ENCODE assay signal across 26 mouse cellular contexts in the genomic region with DNA sequence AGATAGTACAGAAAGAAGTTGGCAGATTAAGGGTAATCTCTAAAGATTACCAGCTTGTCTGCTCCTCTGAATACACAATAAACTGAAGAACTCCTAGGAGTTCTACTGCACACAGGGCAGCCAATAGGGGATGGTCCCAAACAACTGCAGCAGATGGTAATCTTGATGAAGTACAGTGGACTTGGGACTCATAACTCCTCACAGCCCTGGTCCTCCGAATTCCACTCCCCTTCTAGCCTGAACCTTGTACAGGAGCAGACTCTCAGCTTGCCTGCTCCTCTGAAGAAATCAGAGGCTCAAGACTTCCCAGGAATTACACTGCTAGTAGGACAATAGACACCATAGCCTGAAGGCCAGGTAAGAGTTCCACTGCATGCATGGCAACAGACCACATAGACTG. TPM values are rescaled to one million over a fixed set of nuclear protein-coding genes. Genes with fewer than 3 reads are reported as not detected.
DNase-seq lines count a peak whose midpoint lies in the region; ATAC-seq and TF ChIP-seq lines count a peak whose summit lies in the region.
"Had no signal": no experiment of that assay in that cellular context is flagged by ENCODE, and none has a peak within 500 bp of the region (broad histone marks: within the 10 kb centered on the region; RNA-seq: fewer than 3 reads in every experiment).

No protein-coding gene starts in this region.

- H3K4me1 ChIP-seq in intestine, embryonic 15.5 days (replicated peaks): no peaks in the 10 kb centered on the region
- no peaks in the 10 kb centered on the region for H3K4me1 ChIP-seq in intestine, embryonic 16.5 days (ENCODE audit: control insufficient read depth, insufficient read depth, low read length)
- H3K4me1 ChIP-seq in intestine, postnatal 0 days (replicated peaks; ENCODE audit: control insufficient read depth, insufficient read depth, low read length): no peaks in the 10 kb centered on the region
- no peaks in the 10 kb centered on the region for H3K4me1 ChIP-seq in heart, embryonic 12.5 days (replicated peaks)

- ATAC-seq in intestine, embryonic 15.5 days: peak; percentile 58; the same call in 1 of the 2 replicates
- ATAC-seq in intestine, embryonic 16.5 days: peak; percentile 84
- peak; percentile 53; the same call in 1 of the 2 replicates for ATAC-seq in intestine, postnatal 0 days
- no peak for ATAC-seq in erythroid progenitor cell, adult 5-6 weeks (replicated peaks; ENCODE audit: low FRiP score, poor library complexity, severe bottlenecking)
- no peak for ATAC-seq in heart, embryonic 12.5 days (ENCODE audit: insufficient number of reproducible peaks, low FRiP score)
- ATAC-seq: activated CD4-positive, CD25-positive, alpha-beta regulatory T cell, adult 4 months; CD4-positive, CD25-positive, alpha-beta regulatory T cell, adult 4 months; Patski had no signal

- 65% methylated on average over 1 of the region's 1 CpGs for WGBS in intestine, embryonic 15.5 days
- WGBS in intestine, embryonic 16.5 days: 54% methylated on average over 1 of the region's 1 CpGs
- 43% methylated on average over 1 of the region's 1 CpGs for WGBS in intestine, postnatal 0 days
- WGBS in heart, embryonic 12.5 days: 65% methylated on average over 1 of the region's 1 CpGs

- no peak for TF ChIP-seq CTCF in intestine, postnatal 0 days (IDR thresholded peaks at IDR 0.05; ENCODE audit: low read depth)

- H3K27me3 ChIP-seq in intestine, embryonic 15.5 days (replicated peaks): no peaks in the 10 kb centered on the region
- H3K27me3 ChIP-seq in intestine, embryonic 16.5 days (replicated peaks; ENCODE audit: control insufficient read depth, insufficient read depth, low read length): no peaks in the 10 kb centered on the region
- no peaks in the 10 kb centered on the region for H3K27me3 ChIP-seq in intestine, postnatal 0 days (replicated peaks; ENCODE audit: control insufficient read depth, insufficient read depth, low read length)
- no peaks in the 10 kb centered on the region for H3K27me3 ChIP-seq in heart, embryonic 12.5 days (replicated peaks)
- H3K27me3 ChIP-seq: CH12.LX, Patski had no signal

- no peak overlapping the region for H3K9ac ChIP-seq in intestine, embryonic 15.5 days
- no peak overlapping the region for H3K9ac ChIP-seq in intestine, embryonic 16.5 days (ENCODE audit: low read depth, low read length)
- no peak overlapping the region for H3K9ac ChIP-seq in intestine, postnatal 0 days (ENCODE audit: low read depth, low read length)
- no peak overlapping the region for H3K9ac ChIP-seq in heart, embryonic 12.5 days

- H3K36me3 ChIP-seq in intestine, embryonic 15.5 days: no peaks in the 10 kb centered on the region
- no peaks in the 10 kb centered on the region for H3K36me3 ChIP-seq in intestine, embryonic 16.5 days (ENCODE audit: control insufficient read depth, insufficient read depth, low read length)
- H3K36me3 ChIP-seq in intestine, postnatal 0 days (ENCODE audit: control insufficient read depth, insufficient read depth): no peaks in the 10 kb centered on the region
- no peaks in the 10 kb centered on the region for H3K36me3 ChIP-seq in heart, embryonic 12.5 days
- H3K36me3 ChIP-seq: G1E had no signal

- no peak for DNase-seq in thymus, adult 18-20 months
- DNase-seq: adrenal gland, adult 2 months; adrenal gland, adult 8-10 months; adrenal gland, postnatal 10 days; adrenal gland, postnatal 14 days; adrenal gland, postnatal 25 days; adrenal gland, postnatal 36 days; B cell, adult 2 months; cerebellum, adult 11 months; cerebellum, adult 11-12 months; cerebellum, adult 18-20 months had no signal

- no peak overlapping the region for H3K4me2 ChIP-seq in intestine, embryonic 15.5 days (replicated peaks)
- H3K4me2 ChIP-seq in intestine, embryonic 16.5 days (ENCODE audit: low read depth, low read length): no peak overlapping the region
- H3K4me2 ChIP-seq in intestine, postnatal 0 days (replicated peaks; ENCODE audit: low read depth): no peak overlapping the region
- H3K4me2 ChIP-seq in heart, embryonic 12.5 days: no peak overlapping the region

- no peaks in the 10 kb centered on the region for H3K9me3 ChIP-seq in intestine, embryonic 15.5 days
- no peaks in the 10 kb centered on the region for H3K9me3 ChIP-seq in intestine, embryonic 16.5 days (ENCODE audit: control insufficient read depth, low read length)
- no peaks in the 10 kb centered on the region for H3K9me3 ChIP-seq in intestine, postnatal 0 days (ENCODE audit: control insufficient read depth)
- no peaks in the 10 kb centered on the region for H3K9me3 ChIP-seq in heart, embryonic 12.5 days (replicated peaks)
- H3K9me3 ChIP-seq: G1E had no signal

- H3K4me3 ChIP-seq in intestine, embryonic 15.5 days (replicated peaks): no peak overlapping the region
- no peak overlapping the region for H3K4me3 ChIP-seq in intestine, embryonic 16.5 days (ENCODE audit: low read length)
- no peak overlapping the region for H3K4me3 ChIP-seq in intestine, postnatal 0 days (ENCODE audit: low read depth, low read length)
- H3K4me3 ChIP-seq in heart, embryonic 12.5 days: no peak overlapping the region

- no peak overlapping the region for H3K27ac ChIP-seq in intestine, embryonic 15.5 days
- no peak overlapping the region for H3K27ac ChIP-seq in intestine, embryonic 16.5 days (ENCODE audit: low read length)
- no peak overlapping the region for H3K27ac ChIP-seq in intestine, postnatal 0 days (ENCODE audit: low read depth, low read length)
- H3K27ac ChIP-seq in heart, embryonic 12.5 days (ENCODE audit: poor library complexity, severe bottlenecking): no peak overlapping the region

RNA-seq across cellular contexts. Expression of gene Cyp2c69, which starts 20.5 kb away (rescaled TPM):
- not detected in 2 replicates for polyA plus RNA-seq in intestine, embryonic 15.5 days (2015; fragmentation: Nextera tagmentation; extraction: Ambion mirVana)
- not detected in 2 replicates for polyA plus RNA-seq in intestine, embryonic 16.5 days (2015; fragmentation: Nextera tagmentation; extraction: Ambion mirVana)
- not detected in 2 replicates for polyA plus RNA-seq in intestine, postnatal 0 days (2015; fragmentation: Nextera tagmentation; extraction: Ambion mirVana)
- not detected in 2 replicates for total RNA-seq in erythroid progenitor cell, adult 5-6 weeks (2015; ENCODE audit: low replicate concordance)
- total RNA-seq in erythroid progenitor cell, adult 5-6 weeks (2017; ENCODE audit: low replicate concordance): not detected in 2 replicates
- polyA plus RNA-seq in heart, embryonic 12.5 days (2016; fragmentation: Nextera tagmentation; extraction: Ambion mirVana): not detected in 2 replicates
- total RNA-seq: adrenal gland, postnatal 25 days; adrenal gland, postnatal 36 days; CH12.LX; G1E; MEL had no signal
- polyA plus RNA-seq: activated CD4-positive, CD25-positive, alpha-beta regulatory T cell, adult 4 months; brain, embryonic 14.5 days; C2C12; CD4-positive, CD25-positive, alpha-beta regulatory T cell, adult 4 months; G1E; Patski had no signal

RNA-seq across cellular contexts. Expression of gene Cyp2c40, which starts 53.5 kb away (rescaled TPM):
- polyA plus RNA-seq in intestine, embryonic 15.5 days (2015; fragmentation: Nextera tagmentation; extraction: Ambion mirVana): not detected in 2 replicates
- polyA plus RNA-seq in intestine, embryonic 16.5 days (2015; fragmentation: Nextera tagmentation; extraction: Ambion mirVana): 0.22 TPM in 1 of 2 replicates, not detected in the other
- polyA plus RNA-seq in intestine, postnatal 0 days (2015; fragmentation: Nextera tagmentation; extraction: Ambion mirVana): 0.18 and 0.30 TPM in 2 replicates
- total RNA-seq in erythroid progenitor cell, adult 5-6 weeks (2015; ENCODE audit: low replicate concordance): not detected in 2 replicates
- total RNA-seq in erythroid progenitor cell, adult 5-6 weeks (2017; ENCODE audit: low replicate concordance): not detected in 2 replicates
- not detected in 2 replicates for polyA plus RNA-seq in heart, embryonic 12.5 days (2016; fragmentation: Nextera tagmentation; extraction: Ambion mirVana)
- total RNA-seq: adrenal gland, adult 18-20 months; adrenal gland, adult 8-10 months; adrenal gland, postnatal 25 days; adrenal gland, postnatal 36 days; CH12.LX; ES-E14; MEL had no signal
- polyA plus RNA-seq: activated CD4-positive, CD25-positive, alpha-beta regulatory T cell, adult 4 months; brain, embryonic 14.5 days; C2C12; CD4-positive, CD25-positive, alpha-beta regulatory T cell, adult 4 months; G1E; Patski had no signal

Comparison
In these comparisons a context has a peak if more than half of its experiments do, and no peak if none do; other contexts are left out.
1. ATAC-seq: peak in intestine, embryonic 15.5 days (single experiment), intestine, embryonic 16.5 days (single experiment) and intestine, postnatal 0 days (single experiment); none in erythroid progenitor cell, adult 5-6 weeks (single experiment) and heart, embryonic 12.5 days (single experiment).